Mouse (Mus musculus) cerebellum, postnatal 25 days (tissue): ENCODE results near the gene Serpinb6b.
A peak's percentile ranks its signal among the peaks of the same experiment; 100 is the strongest.

Experiments used
- DNase-seq, 2 experiments: peaks; one replicate each; pipeline ENCODE4 v3.0.0; 2021; ENCODE audit warnings: mixed read lengths in 2 of 2

The Serpinb6b gene

GRCm38 (mm10) chr13:32975710-32976109 is 10.7 kb downstream of the Serpinb6b start:
- no peak for DNase-seq

- DNase-seq, result no peak
Observed at GRCm38 (mm10) chr13:32982556-32983042, 17.6 kb downstream of the Serpinb6b start.

- no peak for DNase-seq
Observed at GRCm38 (mm10) chr13:32986256-32986655, 21.2 kb downstream of the Serpinb6b start.

GRCm38 (mm10) chr13:32993152-32993893 is 28.3 kb downstream of the Serpinb6b start:
- DNase-seq, result no peak

- DNase-seq, result no peak
Observed at GRCm38 (mm10) chr13:32993894-32994242, 28.9 kb downstream of the Serpinb6b start.

GRCm38 (mm10) chr13:32995051-32995450 is 30.0 kb downstream of the Serpinb6b start:
- no peak for DNase-seq

GRCm38 (mm10) chr13:33001341-33001740 is 36.3 kb downstream of the Serpinb6b start:
- no peak for DNase-seq

- no peak for DNase-seq
Observed at GRCm38 (mm10) chr13:33002950-33003349, 37.9 kb downstream of the Serpinb6b start, which contains the start of gene Serpinb9. Gene Serpinb9, plus strand, starts transcription at chr13:33003250.

GRCm38 (mm10) chr13:33003523-33004413 is 38.8 kb downstream of the Serpinb6b start:
- DNase-seq, result no peak

- peak; percentile 66 to 77 for DNase-seq
Observed at GRCm38 (mm10) chr13:33004414-33005105, 39.6 kb downstream of the Serpinb6b start.

GRCm38 (mm10) chr13:33005501-33006075 is 40.6 kb downstream of the Serpinb6b start:
- DNase-seq, result no peak

GRCm38 (mm10) chr13:33006555-33006954 is 41.5 kb downstream of the Serpinb6b start:
- DNase-seq, result no peak

- no peak for DNase-seq
Observed at GRCm38 (mm10) chr13:33012395-33012794, 47.4 kb downstream of the Serpinb6b start.

- no peak for DNase-seq
Observed at GRCm38 (mm10) chr13:33013271-33013670, 48.3 kb downstream of the Serpinb6b start.

- DNase-seq, result no peak
Observed at GRCm38 (mm10) chr13:33022371-33022770, 57.4 kb downstream of the Serpinb6b start.

- DNase-seq, result no peak
Observed at GRCm38 (mm10) chr13:33026427-33027057, 61.5 kb downstream of the Serpinb6b start.

- no peak for DNase-seq
Observed at GRCm38 (mm10) chr13:33027244-33027643, 62.2 kb downstream of the Serpinb6b start, which contains the start of gene Serpinb9b. Gene Serpinb9b, plus strand, starts transcription at chr13:33027416.

GRCm38 (mm10) chr13:33028146-33028545 is 63.1 kb downstream of the Serpinb6b start:
- DNase-seq, result no peak

- DNase-seq, result no peak
Observed at GRCm38 (mm10) chr13:33028550-33028949, 63.5 kb downstream of the Serpinb6b start.
